Mouse (Mus musculus): Measurements from ENCODE around the gene Elp6.

DNA sequence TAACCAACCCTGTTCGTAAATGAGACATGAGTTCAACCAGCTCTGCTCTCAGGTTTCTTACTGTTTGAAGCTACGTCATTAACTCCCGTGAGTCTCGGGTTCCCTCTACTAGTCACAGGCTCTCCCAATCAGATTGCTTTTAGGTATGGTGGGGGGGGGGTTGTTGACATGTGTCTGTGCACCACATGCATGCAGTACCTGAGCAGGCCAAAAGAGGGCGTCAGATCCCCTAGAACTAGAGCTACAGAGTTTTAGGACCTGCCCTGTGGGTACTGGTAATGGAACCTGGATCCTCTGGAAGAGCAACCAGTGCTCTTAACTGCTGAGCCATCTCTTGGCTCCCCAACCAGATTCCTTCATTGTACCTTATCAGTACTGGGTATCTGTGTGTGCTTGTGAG, 29.1 kb upstream of the Elp6 start:
- peak; percentile 47 for TF ChIP-seq CTCF (IDR thresholded peaks at IDR 0.05; ENCODE audit: low read depth, low read length)
- TF ChIP-seq EP300 (IDR thresholded peaks at IDR 0.05; ENCODE audit: insufficient read depth, low read depth, low read length), result no peak
